Mouse (Mus musculus): Measurements from ENCODE around the gene Atp1b2. TPM values are rescaled to one million over a fixed set of nuclear protein-coding genes. Genes with fewer than 3 reads are reported as not detected.

The Atp1b2 gene
- total RNA-seq, 2 experiments from 2014 or later, result 32.8 to 39.8 TPM

GRCm38 (mm10) chr11:69581147-69581688, 24.5 kb downstream of the Atp1b2 start:
- peak; percentile 84 for DNase-seq (ENCODE audit: low spot score in 2 of 2)

DNA sequence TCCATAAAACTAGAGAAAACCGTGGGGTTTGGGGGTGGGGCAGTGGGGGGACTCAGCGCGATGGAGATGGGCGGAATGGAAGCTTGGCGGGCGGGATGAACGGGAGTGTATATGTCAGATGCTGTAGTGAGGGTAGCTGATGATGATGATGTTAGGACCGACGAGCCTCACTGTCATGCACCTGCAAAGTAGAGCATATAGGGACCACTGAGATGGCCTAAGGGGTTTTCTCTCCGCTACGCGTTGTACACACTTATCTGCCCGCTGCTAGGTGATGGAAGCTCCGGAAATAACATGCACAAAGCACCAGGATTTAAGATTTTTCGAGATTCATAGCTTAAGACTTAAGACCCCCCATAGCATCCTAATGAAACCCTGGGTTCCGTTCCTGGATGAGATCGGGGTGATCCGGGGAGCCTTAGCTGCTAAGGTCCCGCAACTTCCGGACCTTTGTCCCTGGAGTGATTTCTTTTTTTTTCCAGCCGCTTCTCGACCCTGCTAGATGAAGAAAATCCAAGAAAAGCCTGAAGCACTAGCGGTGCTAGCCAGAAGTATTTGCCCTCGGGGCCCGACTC, 25.1 kb downstream of the Atp1b2 start:
- no peak for DNase-seq (ENCODE audit: low spot score in 2 of 2)

DNA sequence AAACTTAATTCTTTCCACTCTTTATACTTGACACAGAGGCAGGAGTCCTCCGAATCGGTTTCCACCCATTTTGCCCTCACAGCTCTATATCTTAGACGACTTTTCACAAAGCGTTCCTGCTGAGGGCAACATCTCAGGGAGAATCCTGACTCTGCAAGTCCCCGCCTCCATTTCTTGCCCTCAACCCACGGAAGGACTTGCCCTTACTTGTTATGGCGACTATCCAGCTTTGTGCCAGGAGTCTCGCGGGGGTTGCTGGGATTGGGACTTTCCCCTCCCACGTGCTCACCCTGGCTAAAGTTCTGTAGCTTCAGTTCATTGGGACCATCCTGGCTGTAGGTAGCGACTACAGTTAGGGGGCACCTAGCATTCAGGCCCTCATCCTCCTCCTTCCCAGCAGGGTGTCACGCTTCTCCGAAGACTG, 25.6 kb downstream of the Atp1b2 start, which contains the start of the genes Wrap53 and Trp53:
Wrap53 (minus strand) TSS at position 165 of the 424 bp plus-strand sequence.
Trp53 (plus strand) TSS at position 269 of the 424 bp plus-strand sequence.
- DNase-seq (ENCODE audit: low spot score in 2 of 2), result peak; percentile 77 to 80

GRCm38 (mm10) chr11:69579128-69580017, 26.4 kb downstream of the Atp1b2 start:
- peak; percentile 98 to 99 for DNase-seq (ENCODE audit: low spot score in 2 of 2)

GRCm38 (mm10) chr11:69578301-69578700, 27.4 kb downstream of the Atp1b2 start:
- DNase-seq (ENCODE audit: low spot score in 2 of 2), result no peak

GRCm38 (mm10) chr11:69576307-69576706, 29.4 kb downstream of the Atp1b2 start:
- DNase-seq (ENCODE audit: low spot score in 2 of 2), result no peak

- no peak for DNase-seq (ENCODE audit: low spot score in 2 of 2)
Measured at GRCm38 (mm10) chr11:69575220-69575619, 30.5 kb downstream of the Atp1b2 start.

DNA sequence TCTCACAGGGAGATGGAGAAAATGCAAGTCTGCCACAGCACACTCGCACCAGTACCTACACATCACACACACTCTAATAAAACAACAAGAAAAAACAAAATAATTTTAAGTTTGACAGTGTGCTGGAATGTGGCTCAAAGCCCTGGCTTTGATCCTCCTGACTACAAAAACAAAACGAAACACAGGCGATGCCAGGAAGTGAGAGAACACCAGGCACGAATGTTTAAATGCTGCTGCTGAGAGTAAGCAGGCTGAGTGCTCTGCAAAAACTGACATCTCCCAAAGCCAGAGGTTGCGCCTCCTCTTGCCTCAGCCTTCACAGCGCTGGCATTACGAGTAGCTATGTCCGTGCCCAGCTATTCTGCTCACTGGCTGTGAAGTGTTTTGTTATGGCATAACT, 40.6 kb downstream of the Atp1b2 start:
- no peak for DNase-seq (ENCODE audit: low spot score in 2 of 2)

DNA sequence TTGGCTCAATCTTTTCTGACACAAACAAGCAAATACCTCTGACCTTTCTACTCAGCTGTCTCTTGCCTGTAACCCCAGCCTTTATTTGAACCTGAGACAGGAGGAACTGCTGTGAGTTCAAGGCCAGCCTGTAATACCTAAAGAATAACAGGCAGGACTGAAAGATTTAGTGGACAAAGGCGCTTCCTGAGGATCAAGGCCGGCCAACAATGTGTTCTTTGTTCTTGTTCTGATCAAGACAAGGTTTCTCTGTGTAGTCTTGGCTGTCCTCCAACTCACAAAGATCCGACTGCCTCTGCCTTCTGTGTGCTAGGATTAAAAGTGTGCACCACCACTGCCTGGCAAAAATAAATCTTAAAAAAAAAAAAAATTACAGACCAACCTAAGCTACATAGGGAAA, 41.4 kb downstream of the Atp1b2 start:
- no peak for DNase-seq (ENCODE audit: low spot score in 2 of 2)

GRCm38 (mm10) chr11:69563373-69563772, 42.4 kb downstream of the Atp1b2 start:
- no peak for DNase-seq (ENCODE audit: low spot score in 2 of 2)

GRCm38 (mm10) chr11:69560896-69561854, 44.6 kb downstream of the Atp1b2 start:
- DNase-seq (ENCODE audit: low spot score in 2 of 2), result no peak

- DNase-seq (ENCODE audit: low spot score in 2 of 2), result no peak
Measured at GRCm38 (mm10) chr11:69559851-69560765, 45.6 kb downstream of the Atp1b2 start, which contains the start of gene Efnb3. Gene Efnb3 (minus strand): TSS chr11:69560205.

GRCm38 (mm10) chr11:69559183-69559582, 46.6 kb downstream of the Atp1b2 start:
- no peak for DNase-seq (ENCODE audit: low spot score in 2 of 2)

DNA sequence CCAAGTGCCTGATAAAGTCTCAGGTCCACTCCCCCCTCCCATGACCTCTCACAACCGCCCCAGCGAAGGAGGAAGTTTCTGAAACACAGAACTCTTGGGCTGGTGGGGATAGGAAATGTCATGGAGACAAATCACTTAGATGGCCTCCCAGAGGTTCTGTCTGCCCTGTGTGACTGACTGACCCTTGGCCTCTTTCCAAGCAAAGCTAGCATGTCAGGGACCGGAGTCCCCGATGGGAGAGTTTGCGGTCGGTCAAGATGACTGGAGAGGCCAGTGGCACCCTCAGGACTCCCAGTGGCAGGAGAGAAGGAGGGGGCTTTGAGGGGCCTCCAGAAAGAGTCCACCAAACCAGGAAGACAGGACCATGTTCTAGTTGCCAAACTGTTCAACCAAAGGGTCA, 47.0 kb downstream of the Atp1b2 start:
- DNase-seq (ENCODE audit: low spot score in 2 of 2), result no peak

DNA sequence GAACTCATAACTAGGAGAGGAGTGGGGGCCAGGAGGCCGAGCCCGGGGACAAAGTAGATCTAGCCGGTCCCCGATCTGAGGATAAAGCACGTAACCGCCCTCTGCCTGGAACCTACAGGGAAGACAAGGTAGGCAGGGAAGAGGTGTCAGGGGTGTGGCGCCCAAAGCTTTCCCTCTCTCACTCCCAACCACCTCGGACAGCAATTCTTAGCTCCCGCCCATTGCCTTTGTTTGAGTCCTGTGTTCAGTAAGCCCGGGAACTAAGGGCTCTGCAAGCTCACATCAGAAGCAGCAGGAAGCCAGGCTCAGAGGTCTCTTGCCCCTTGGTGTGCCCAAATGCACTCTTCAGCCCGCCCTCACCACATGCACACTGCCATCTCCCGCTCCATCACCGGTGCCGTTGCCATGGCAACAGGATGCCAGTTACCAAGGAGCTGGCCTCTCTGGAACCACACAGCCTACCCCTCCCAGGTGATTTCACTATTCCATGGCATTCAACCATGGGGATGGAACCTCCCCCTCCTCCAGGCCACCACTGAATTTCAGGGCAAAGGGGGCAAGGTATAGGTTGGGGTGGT, 48.3 kb downstream of the Atp1b2 start:
- no peak for DNase-seq (ENCODE audit: low spot score in 2 of 2)

GRCm38 (mm10) chr11:69554539-69555140, 51.1 kb downstream of the Atp1b2 start:
- DNase-seq (ENCODE audit: low spot score in 2 of 2), result no peak

DNA sequence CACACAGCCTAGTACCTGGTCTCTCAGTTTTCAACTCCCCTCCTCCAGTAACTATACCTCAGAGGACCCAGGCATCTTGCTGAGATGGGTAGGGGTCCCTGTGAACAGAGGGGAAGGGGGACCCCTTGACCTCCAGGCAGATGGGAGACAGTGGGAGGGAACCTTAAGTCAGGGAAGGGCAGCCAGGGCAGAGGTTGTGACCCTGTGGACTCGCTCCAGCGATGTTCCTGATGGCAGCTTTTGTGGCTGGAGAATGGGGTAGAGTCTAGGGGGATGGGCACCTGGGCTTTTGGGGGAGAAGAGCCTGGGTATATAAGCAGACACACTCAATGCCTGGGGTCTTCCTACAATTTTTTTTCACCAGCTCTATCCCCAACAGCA, 52.4 kb downstream of the Atp1b2 start:
- DNase-seq (ENCODE audit: low spot score in 2 of 2), result no peak

- no peak for DNase-seq (ENCODE audit: low spot score in 2 of 2)
Measured at GRCm38 (mm10) chr11:69552622-69553340, 53.0 kb downstream of the Atp1b2 start.

All from adrenal gland, adult 18-20 months (tissue).